Mouse (Mus musculus) heart, embryonic 10.5 days (tissue): Measurements from ENCODE around the gene Cyb5r3. TPM values are rescaled to one million over a fixed set of nuclear protein-coding genes. Genes with fewer than 3 reads are reported as not detected.
A peak's percentile ranks its signal among the peaks of the same experiment; 100 is the strongest.

Source experiments
- DNase-seq: peaks from one replicate; pipeline ENCODE4 v3.0.0-alpha.2; 2017; ENCODE audit warnings: low spot score
- H3K27ac ChIP-seq: fragments of 300-500 bp; sonication (generic); 2 replicates; pipeline ENCODE4 v1.5.1; 2016; ENCODE audit warnings: mild to moderate bottlenecking
- H3K27me3 ChIP-seq: fragments of 300-500 bp; sonication (generic); 2 replicates; pipeline ENCODE4 v1.6.1; 2016; ENCODE audit warnings: mild to moderate bottlenecking; ENCODE audit not compliant: poor library complexity, insufficient read depth, severe bottlenecking
- H3K36me3 ChIP-seq: fragments of 300-500 bp; sonication (generic); 2 replicates; pipeline ENCODE4 v1.6.1; 2016; ENCODE audit warnings: mild to moderate bottlenecking, moderate library complexity
- H3K4me1 ChIP-seq: fragments of 300-500 bp; sonication (generic); 2 replicates; pipeline ENCODE4 v1.6.1; 2016; ENCODE audit warnings: mild to moderate bottlenecking
- H3K4me3 ChIP-seq: fragments of 300-500 bp; sonication (generic); 2 replicates; pipeline ENCODE4 v1.5.1; 2016; ENCODE audit warnings: mild to moderate bottlenecking, moderate library complexity
- H3K9me3 ChIP-seq: fragments of 300-500 bp; sonication (generic); 2 replicates; pipeline ENCODE4 v1.6.1; 2016; ENCODE audit warnings: mild to moderate bottlenecking, moderate library complexity
- WGBS: fragments of 180-500 bp; shearing (Covaris S2); methylation state at CpG from one replicate; pipeline ENCODE4 v1.1.7; 2016; 5-methylcytosine and 5-hydroxymethylcytosine counted together
- polyA plus RNA-seq: library from polyadenylated mRNA; unstranded; fragments of >200 nt; fragmentation: Nextera tagmentation; extraction: Ambion mirVana; gene quantifications from 2 replicates; pipeline ENCODE4 v1.2.1, GENCODE M21; 2016

Cyb5r3 gene
- polyA plus RNA-seq, 1 experiment from 2014 or later: 178 TPM

DNA sequence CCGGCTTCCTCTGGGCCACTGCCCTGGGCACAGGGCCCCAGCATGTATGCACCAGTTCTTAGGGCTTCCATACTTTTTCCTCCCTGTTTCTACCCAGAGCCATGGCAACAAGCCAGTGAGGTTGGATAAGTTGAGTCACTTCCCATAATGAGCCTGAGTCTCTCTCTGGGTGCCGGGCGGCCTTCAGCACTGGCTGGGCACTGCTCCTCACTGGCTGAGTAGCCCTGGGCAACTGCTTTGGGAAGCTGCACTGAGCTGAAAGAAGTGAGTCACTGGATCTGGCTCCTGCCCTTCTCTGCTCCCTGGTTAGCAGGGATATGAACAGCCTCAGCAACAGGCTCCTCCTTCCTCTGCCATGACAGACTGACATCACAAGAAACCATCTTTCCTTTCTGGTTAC is 5.8 kb downstream of the Cyb5r3 start:
- Histone ChIP-seq H3K9me3 (no peaks in the 10 kb centered on the region), H3K36me3 (peaks cover 23% of the 10 kb centered on the region), H3K27me3 (no peaks in the 10 kb centered on the region), H3K27ac (peak overlapping the region; percentile 71; the same call in 1 of the 2 replicates), H3K4me3 (no peak overlapping the region), H3K4me1 (peaks cover 63% of the 10 kb centered on the region)
- 87% methylated on average over 3 of the region's 3 CpGs for WGBS
- no peak for DNase-seq

- Histone ChIP-seq H3K4me1 (peaks cover 57% of the 10 kb centered on the region), H3K27ac (peak overlapping the region; percentile 71), H3K4me3 (no peak overlapping the region), H3K36me3 (peaks cover 31% of the 10 kb centered on the region), H3K27me3 (no peaks in the 10 kb centered on the region), H3K9me3 (no peaks in the 10 kb centered on the region)
- WGBS: 87% methylated on average over 13 of the region's 13 CpGs
- no peak for DNase-seq
These were observed 6.7 kb downstream of the Cyb5r3 start for GRCm38 (mm10) chr15:83165526-83166315.

GRCm38 (mm10) chr15:83164971-83165471 is 7.4 kb downstream of the Cyb5r3 start:
- DNase-seq: peak; percentile 87
- H3K4me1 ChIP-seq: peaks cover 50% of the 10 kb centered on the region
- WGBS: 41% methylated on average over 5 of the region's 5 CpGs
- peak overlapping the region; percentile 71 for H3K27ac ChIP-seq
- H3K27me3 ChIP-seq: no peaks in the 10 kb centered on the region
- H3K9me3 ChIP-seq: no peaks in the 10 kb centered on the region
- peaks cover 38% of the 10 kb centered on the region for H3K36me3 ChIP-seq
- H3K4me3 ChIP-seq: peak overlapping the region; percentile 3; the same call in 1 of the 2 replicates

GRCm38 (mm10) chr15:83162818-83163485 is 9.4 kb downstream of the Cyb5r3 start:
- no peak for DNase-seq
- peaks cover 58% of the 10 kb centered on the region for H3K36me3 ChIP-seq
- no peaks in the 10 kb centered on the region for H3K27me3 ChIP-seq
- WGBS: 83% methylated on average over 11 of the region's 11 CpGs
- no peak overlapping the region for H3K4me3 ChIP-seq
- H3K4me1 ChIP-seq: peaks cover 40% of the 10 kb centered on the region
- no peaks in the 10 kb centered on the region for H3K9me3 ChIP-seq
- peak overlapping the region; percentile 36; the same call in 1 of the 2 replicates for H3K27ac ChIP-seq

- no peaks in the 10 kb centered on the region for H3K27me3 ChIP-seq
- WGBS: 83% methylated on average over 4 of the region's 4 CpGs
- H3K4me3 ChIP-seq: no peak overlapping the region
- peaks cover 37% of the 10 kb centered on the region for H3K4me1 ChIP-seq
- no peak overlapping the region for H3K27ac ChIP-seq
- H3K9me3 ChIP-seq: no peaks in the 10 kb centered on the region
- peaks cover 67% of the 10 kb centered on the region for H3K36me3 ChIP-seq
- no peak for DNase-seq
These were observed 10.4 kb downstream of the Cyb5r3 start for GRCm38 (mm10) chr15:83162001-83162400.

DNA sequence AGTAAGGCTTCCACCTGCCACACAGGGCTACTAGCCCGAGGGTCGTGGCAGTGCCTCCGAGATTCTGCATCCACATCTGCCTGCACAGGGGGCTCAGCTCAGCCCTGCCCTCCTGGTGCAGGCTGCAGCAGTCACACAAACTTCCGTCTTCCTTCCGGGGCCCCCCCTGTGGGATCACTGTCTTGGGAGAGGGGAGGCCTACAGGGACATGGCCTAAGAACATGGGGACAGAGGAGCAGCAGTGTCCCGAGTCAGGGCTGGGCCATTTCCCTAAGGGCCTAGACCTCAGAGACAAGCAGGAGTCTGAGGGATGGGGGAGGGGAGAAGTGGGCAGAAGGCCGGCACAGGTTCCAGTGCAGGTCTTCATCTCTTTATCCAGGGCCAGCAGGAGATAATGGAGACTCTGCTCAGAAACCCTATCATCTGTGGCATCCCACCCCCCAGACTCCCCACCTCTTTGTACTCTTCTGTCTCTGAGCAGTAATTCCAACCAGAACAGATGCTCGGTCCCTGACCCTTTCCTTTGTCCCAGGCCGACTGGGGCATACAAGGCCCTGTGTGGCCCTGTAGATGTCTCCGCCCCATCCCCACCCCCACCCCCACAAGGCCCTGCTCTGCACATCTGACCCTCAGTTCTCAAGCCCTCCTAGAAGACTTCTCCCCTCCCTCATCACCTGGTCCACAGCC is 11.2 kb downstream of the Cyb5r3 start:
- Histone ChIP-seq H3K27ac (no peak overlapping the region), H3K36me3 (peaks cover 70% of the 10 kb centered on the region), H3K4me3 (no peak overlapping the region), H3K9me3 (no peaks in the 10 kb centered on the region), H3K27me3 (no peaks in the 10 kb centered on the region), H3K4me1 (peaks cover 30% of the 10 kb centered on the region)
- 52% methylated on average over 10 of the region's 10 CpGs for WGBS
- DNase-seq: no peak

DNA sequence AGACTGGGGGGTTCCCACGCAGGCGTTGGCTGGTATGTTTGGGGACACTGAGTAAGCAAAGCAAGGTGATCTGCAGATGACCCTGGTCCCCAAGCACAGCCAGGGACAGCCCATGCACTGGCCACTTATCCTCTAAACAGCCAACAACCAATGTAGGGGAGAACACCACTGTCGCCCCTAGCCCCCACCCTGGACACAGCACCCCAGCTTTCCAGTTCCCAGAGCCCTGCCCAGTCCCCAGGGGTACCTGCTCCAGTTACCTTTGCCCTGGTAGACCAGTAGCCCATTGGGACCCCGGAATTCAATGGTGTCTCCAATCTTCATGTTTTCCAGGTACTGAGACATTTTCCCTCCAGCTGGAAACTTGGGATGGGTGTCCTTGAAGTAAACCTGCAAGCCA is 11.8 kb downstream of the Cyb5r3 start:
- H3K4me3 ChIP-seq: no peak overlapping the region
- WGBS: 88% methylated on average over 4 of the region's 4 CpGs
- peaks cover 28% of the 10 kb centered on the region for H3K4me1 ChIP-seq
- H3K27me3 ChIP-seq: no peaks in the 10 kb centered on the region
- DNase-seq: no peak
- H3K36me3 ChIP-seq: peaks cover 71% of the 10 kb centered on the region
- no peak overlapping the region for H3K27ac ChIP-seq
- H3K9me3 ChIP-seq: no peaks in the 10 kb centered on the region

DNA sequence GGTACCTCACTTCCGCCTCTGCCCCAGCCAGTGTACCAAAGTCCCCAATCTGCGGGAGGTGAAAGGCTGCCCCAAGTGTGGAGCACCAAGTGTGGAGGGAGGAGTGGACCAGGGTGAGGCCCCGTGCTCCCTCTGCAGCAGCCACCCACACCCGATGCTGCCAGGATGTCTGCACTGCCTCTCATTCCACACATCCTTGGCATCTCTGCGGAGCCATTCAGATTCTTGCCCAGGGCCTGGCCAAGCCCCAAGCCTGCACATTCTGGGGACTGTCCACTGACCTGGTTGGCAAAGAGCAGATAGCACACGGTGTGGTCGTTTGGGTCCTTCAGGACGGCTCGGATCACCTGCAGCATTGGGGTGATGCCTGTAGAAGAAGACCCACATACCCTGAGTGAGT is 12.6 kb downstream of the Cyb5r3 start:
- peaks cover 72% of the 10 kb centered on the region for H3K36me3 ChIP-seq
- H3K27ac ChIP-seq: no peak overlapping the region
- 96% methylated on average over 9 of the region's 9 CpGs for WGBS
- H3K9me3 ChIP-seq: no peaks in the 10 kb centered on the region
- no peak for DNase-seq
- peaks cover 20% of the 10 kb centered on the region for H3K4me1 ChIP-seq
- H3K4me3 ChIP-seq: no peak overlapping the region
- H3K27me3 ChIP-seq: no peaks in the 10 kb centered on the region

DNA sequence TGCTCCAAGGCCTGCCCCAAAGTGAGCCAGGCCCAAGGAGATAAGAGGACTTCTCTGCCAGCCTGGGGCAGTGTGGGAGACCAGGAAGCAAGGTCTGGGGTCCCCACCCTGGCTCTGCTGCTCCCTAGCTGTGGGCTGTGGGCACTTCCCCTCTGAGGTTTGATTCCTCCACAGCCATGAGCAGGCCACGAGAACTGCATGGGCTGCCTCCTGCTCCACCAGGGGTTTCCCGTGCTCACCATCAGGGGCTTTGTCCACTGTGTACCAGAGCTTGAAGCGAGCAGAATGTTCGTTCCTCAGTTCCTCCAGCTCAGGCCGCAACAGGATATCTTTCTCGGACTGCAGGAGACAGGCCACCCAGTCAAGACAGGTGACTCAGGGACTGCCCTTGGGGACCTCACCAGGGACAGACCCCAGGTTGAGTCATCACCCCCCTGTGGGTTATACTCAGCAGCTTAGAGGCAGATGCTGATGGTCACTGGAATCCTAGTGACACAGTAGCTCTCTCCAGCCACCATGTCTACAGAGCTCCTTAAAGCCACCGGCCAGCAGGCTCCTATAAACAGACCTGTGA is 13.7 kb downstream of the Cyb5r3 start:
- H3K4me1 ChIP-seq: peaks cover 18% of the 10 kb centered on the region
- no peak overlapping the region for H3K4me3 ChIP-seq
- no peak overlapping the region for H3K27ac ChIP-seq
- no peaks in the 10 kb centered on the region for H3K9me3 ChIP-seq
- peaks cover 81% of the 10 kb centered on the region for H3K36me3 ChIP-seq
- no peak for DNase-seq
- no peaks in the 10 kb centered on the region for H3K27me3 ChIP-seq
- WGBS: 94% methylated on average over 7 of the region's 7 CpGs

GRCm38 (mm10) chr15:83157667-83158064 is 14.7 kb downstream of the Cyb5r3 start:
- H3K4me1 ChIP-seq: peaks cover 12% of the 10 kb centered on the region
- no peaks in the 10 kb centered on the region for H3K9me3 ChIP-seq
- H3K4me3 ChIP-seq: no peak overlapping the region
- no peaks in the 10 kb centered on the region for H3K27me3 ChIP-seq
- H3K36me3 ChIP-seq: peaks cover 83% of the 10 kb centered on the region
- DNase-seq: no peak
- WGBS: 95% methylated on average over 6 of the region's 6 CpGs
- no peak overlapping the region for H3K27ac ChIP-seq

GRCm38 (mm10) chr15:83156929-83157666 is 15.3 kb downstream of the Cyb5r3 start:
- H3K4me3 ChIP-seq: no peak overlapping the region
- H3K36me3 ChIP-seq: peaks cover 78% of the 10 kb centered on the region
- no peaks in the 10 kb centered on the region for H3K27me3 ChIP-seq
- peaks cover 11% of the 10 kb centered on the region for H3K4me1 ChIP-seq
- H3K27ac ChIP-seq: no peak overlapping the region
- no peaks in the 10 kb centered on the region for H3K9me3 ChIP-seq
- 70% methylated on average over 11 of the region's 11 CpGs for WGBS
- DNase-seq: peak; percentile 85
